Mouse (Mus musculus): ENCODE measurements at regions not wholly inside any gene's neighbourhood (a gene's known extent, or its start where the extent isn't known, plus 50 kb on each side); places are given as distances from the start of the nearest gene placed in this dataset.

GRCm38 (mm10) chr10:57127185-57127584 is 359.0 kb upstream of the Hsf2 start:
- H3K9ac ChIP-seq (replicated peaks), result no peak overlapping the region
- no peak overlapping the region for H3K27ac ChIP-seq
- H3K36me3 ChIP-seq, result no peaks in the 10 kb centered on the region
- H3K4me3 ChIP-seq (replicated peaks), result no peak overlapping the region
- ATAC-seq (ENCODE audit: insufficient number of reproducible peaks, insufficient read depth, low FRiP score, low TSS enrichment, low read depth), result no peak
- no peak overlapping the region for H3K4me2 ChIP-seq
- 74% methylated on average over 3 of the region's 3 CpGs for WGBS
- no peaks in the 10 kb centered on the region for H3K27me3 ChIP-seq
- H3K4me1 ChIP-seq (replicated peaks), result 0 out of 2 replicates have a peak, but pooled peaks cover 3% of the 10 kb centered on the region
- no peaks in the 10 kb centered on the region for H3K9me3 ChIP-seq

DNA sequence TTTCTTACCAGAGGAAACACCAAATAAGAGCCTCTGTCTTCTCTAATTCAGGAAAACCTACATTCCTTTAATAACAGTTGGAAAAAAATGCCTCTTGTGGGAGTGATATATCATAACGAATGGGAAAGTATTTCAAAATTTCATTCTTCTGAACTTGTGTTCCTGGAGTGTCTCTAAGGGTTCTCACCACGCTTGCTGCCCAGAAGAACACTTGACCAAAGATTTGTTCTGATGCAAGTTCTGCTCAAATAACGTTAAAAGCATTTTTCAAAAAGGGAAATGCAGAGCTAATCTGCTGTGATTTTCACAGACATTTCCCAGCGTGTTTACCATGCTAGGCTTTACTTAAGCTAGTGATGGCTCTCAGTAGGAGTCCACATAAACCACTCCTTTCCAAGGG is 329.8 kb upstream of the Hsf2 start:
- WGBS, result 64% methylated on average over 4 of the region's 4 CpGs
- Histone ChIP-seq H3K9ac (replicated peaks) (no peak overlapping the region), H3K4me1 (replicated peaks) (0 out of 2 replicates have a peak, but pooled peaks cover 3% of the 10 kb centered on the region), H3K27me3 (no peaks in the 10 kb centered on the region), H3K27ac (peak overlapping the region; percentile 8; the same call in 1 of the 2 replicates), H3K4me3 (replicated peaks) (no peak overlapping the region), H3K9me3 (no peaks in the 10 kb centered on the region), H3K4me2 (no peak overlapping the region), H3K36me3 (no peaks in the 10 kb centered on the region)
- ATAC-seq (ENCODE audit: insufficient number of reproducible peaks, insufficient read depth, low FRiP score, low TSS enrichment, low read depth), result no peak

GRCm38 (mm10) chr10:57156912-57157311 is 329.3 kb upstream of the Hsf2 start:
- Histone ChIP-seq H3K36me3 (no peaks in the 10 kb centered on the region), H3K4me3 (replicated peaks) (no peak overlapping the region), H3K27me3 (no peaks in the 10 kb centered on the region), H3K9me3 (no peaks in the 10 kb centered on the region), H3K27ac (peak overlapping the region; percentile 8; the same call in 1 of the 2 replicates), H3K9ac (replicated peaks) (no peak overlapping the region), H3K4me2 (no peak overlapping the region), H3K4me1 (replicated peaks) (0 out of 2 replicates have a peak, but pooled peaks cover 3% of the 10 kb centered on the region)
- no peak for ATAC-seq (ENCODE audit: insufficient number of reproducible peaks, insufficient read depth, low FRiP score, low TSS enrichment, low read depth)
- WGBS, result 69% methylated on average over 9 of the region's 9 CpGs

GRCm38 (mm10) chr10:57160546-57160945 is 325.6 kb upstream of the Hsf2 start:
- ATAC-seq (ENCODE audit: insufficient number of reproducible peaks, insufficient read depth, low FRiP score, low TSS enrichment, low read depth), result no peak
- no peaks in the 10 kb centered on the region for H3K27me3 ChIP-seq

GRCm38 (mm10) chr10:57163359-57163758 is 322.8 kb upstream of the Hsf2 start:
- H3K27ac ChIP-seq, result no peak overlapping the region
- H3K36me3 ChIP-seq, result no peaks in the 10 kb centered on the region
- H3K4me2 ChIP-seq, result no peak overlapping the region
- no peak overlapping the region for H3K4me3 ChIP-seq (replicated peaks)
- no peak overlapping the region for H3K9ac ChIP-seq (replicated peaks)
- no peaks in the 10 kb centered on the region for H3K27me3 ChIP-seq
- H3K9me3 ChIP-seq, result no peaks in the 10 kb centered on the region
- WGBS, result 56% methylated on average over 5 of the region's 5 CpGs
- no peak for ATAC-seq (ENCODE audit: insufficient number of reproducible peaks, insufficient read depth, low FRiP score, low TSS enrichment, low read depth)
- H3K4me1 ChIP-seq (replicated peaks), result 0 out of 2 replicates have a peak, but pooled peaks cover 5% of the 10 kb centered on the region

More at GRCm38 (mm10) chr10:57160546-57160945, 325.6 kb upstream of the Hsf2 start:
- no peak overlapping the region for H3K4me3 ChIP-seq (replicated peaks)
- H3K36me3 ChIP-seq, result no peaks in the 10 kb centered on the region
- no peaks in the 10 kb centered on the region for H3K9me3 ChIP-seq
- H3K27ac ChIP-seq, result no peak overlapping the region
- H3K4me1 ChIP-seq (replicated peaks), result 0 out of 2 replicates have a peak, but pooled peaks cover 8% of the 10 kb centered on the region
- no peak overlapping the region for H3K4me2 ChIP-seq
- no peak overlapping the region for H3K9ac ChIP-seq (replicated peaks)

- H3K27me3 ChIP-seq, result no peaks in the 10 kb centered on the region
- H3K9me3 ChIP-seq, result no peaks in the 10 kb centered on the region
- no peak overlapping the region for H3K4me3 ChIP-seq (replicated peaks)
- no peaks in the 10 kb centered on the region for H3K36me3 ChIP-seq
- H3K27ac ChIP-seq, result no peak overlapping the region
- H3K9ac ChIP-seq (replicated peaks), result no peak overlapping the region
- 65% methylated on average over 1 of the region's 1 CpGs for WGBS
- no peaks in the 10 kb centered on the region for H3K4me1 ChIP-seq (replicated peaks)
- H3K4me2 ChIP-seq, result no peak overlapping the region
- ATAC-seq (ENCODE audit: insufficient number of reproducible peaks, insufficient read depth, low FRiP score, low TSS enrichment, low read depth), result no peak
Observed at GRCm38 (mm10) chr10:57183560-57183959, 302.6 kb upstream of the Hsf2 start.

GRCm38 (mm10) chr10:57210701-57211100 is 275.5 kb upstream of the Hsf2 start:
- ATAC-seq (ENCODE audit: insufficient number of reproducible peaks, insufficient read depth, low FRiP score, low TSS enrichment, low read depth), result no peak
- Histone ChIP-seq H3K9me3 (no peaks in the 10 kb centered on the region), H3K9ac (replicated peaks) (no peak overlapping the region), H3K4me3 (replicated peaks) (no peak overlapping the region), H3K27ac (no peak overlapping the region), H3K4me1 (replicated peaks) (no peaks in the 10 kb centered on the region), H3K27me3 (no peaks in the 10 kb centered on the region), H3K36me3 (no peaks in the 10 kb centered on the region), H3K4me2 (no peak overlapping the region)

DNA sequence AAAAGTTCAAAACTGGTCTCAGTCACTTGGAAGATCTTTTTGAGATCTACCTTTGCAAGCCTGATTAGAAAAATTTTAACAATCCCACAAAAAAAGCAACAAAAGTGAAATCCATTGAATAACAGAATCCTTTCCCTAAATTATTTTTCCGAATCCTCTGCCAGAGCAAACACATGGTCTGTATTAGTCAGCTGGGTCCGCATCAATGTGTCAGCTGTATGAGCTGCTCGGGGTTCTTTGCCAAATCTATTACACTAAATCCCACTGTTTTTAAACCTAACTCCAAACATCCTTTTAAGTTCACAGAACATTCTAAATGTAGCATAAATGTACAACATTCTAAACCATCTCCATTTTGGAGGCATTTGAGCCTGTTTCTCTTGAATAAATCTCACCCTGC is 255.1 kb upstream of the Hsf2 start:
- H3K27ac ChIP-seq, result no peak overlapping the region

DNA sequence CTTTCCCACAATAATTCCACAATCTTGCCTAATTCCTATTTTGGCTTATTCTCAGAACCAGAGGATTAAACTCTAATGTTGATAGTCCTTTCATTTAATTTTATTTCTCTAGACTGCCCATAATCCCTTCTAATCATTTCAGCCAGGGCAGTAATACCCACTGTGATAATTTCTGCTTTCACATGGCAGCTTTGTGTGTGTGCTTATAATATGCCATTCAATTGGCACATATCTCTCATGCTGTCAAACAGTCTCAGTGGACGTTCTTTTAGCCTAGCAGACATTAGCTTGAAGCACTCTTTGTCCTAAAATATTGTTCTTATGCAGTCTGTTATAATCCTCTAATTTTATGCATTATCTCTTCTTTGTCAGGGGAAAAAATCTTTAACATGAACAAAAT is 205.0 kb upstream of the Hsf2 start:
- ATAC-seq (ENCODE audit: insufficient number of reproducible peaks, insufficient read depth, low FRiP score, low TSS enrichment, low read depth), result no peak
- no peaks in the 10 kb centered on the region for H3K4me1 ChIP-seq (replicated peaks)
- no peak overlapping the region for H3K4me2 ChIP-seq
- no peak overlapping the region for H3K27ac ChIP-seq
- WGBS, result 54% methylated on average over 1 of the region's 1 CpGs
- no peaks in the 10 kb centered on the region for H3K27me3 ChIP-seq
- H3K9ac ChIP-seq (replicated peaks), result no peak overlapping the region
- H3K9me3 ChIP-seq, result no peaks in the 10 kb centered on the region
- no peak overlapping the region for H3K4me3 ChIP-seq (replicated peaks)
- no peaks in the 10 kb centered on the region for H3K36me3 ChIP-seq

More for the DNA sequence above, 255.1 kb upstream of the Hsf2 start:
- no peak overlapping the region for H3K4me3 ChIP-seq (replicated peaks)
- no peaks in the 10 kb centered on the region for H3K4me1 ChIP-seq (replicated peaks)
- H3K36me3 ChIP-seq, result no peaks in the 10 kb centered on the region
- ATAC-seq (ENCODE audit: insufficient number of reproducible peaks, insufficient read depth, low FRiP score, low TSS enrichment, low read depth), result no peak
- H3K9ac ChIP-seq (replicated peaks), result no peak overlapping the region
- no peaks in the 10 kb centered on the region for H3K27me3 ChIP-seq
- no peaks in the 10 kb centered on the region for H3K9me3 ChIP-seq
- WGBS, result 62% methylated on average over 3 of the region's 3 CpGs
- H3K4me2 ChIP-seq, result no peak overlapping the region

GRCm38 (mm10) chr10:57282896-57283295 is 203.3 kb upstream of the Hsf2 start:
- Histone ChIP-seq H3K9me3 (no peaks in the 10 kb centered on the region), H3K27ac (no peak overlapping the region), H3K36me3 (no peaks in the 10 kb centered on the region), H3K4me3 (replicated peaks) (no peak overlapping the region), H3K27me3 (no peaks in the 10 kb centered on the region), H3K9ac (replicated peaks) (no peak overlapping the region), H3K4me1 (replicated peaks) (no peaks in the 10 kb centered on the region), H3K4me2 (no peak overlapping the region)
- ATAC-seq (ENCODE audit: insufficient number of reproducible peaks, insufficient read depth, low FRiP score, low TSS enrichment, low read depth), result no peak
- WGBS, result 74% methylated on average over 5 of the region's 5 CpGs

DNA sequence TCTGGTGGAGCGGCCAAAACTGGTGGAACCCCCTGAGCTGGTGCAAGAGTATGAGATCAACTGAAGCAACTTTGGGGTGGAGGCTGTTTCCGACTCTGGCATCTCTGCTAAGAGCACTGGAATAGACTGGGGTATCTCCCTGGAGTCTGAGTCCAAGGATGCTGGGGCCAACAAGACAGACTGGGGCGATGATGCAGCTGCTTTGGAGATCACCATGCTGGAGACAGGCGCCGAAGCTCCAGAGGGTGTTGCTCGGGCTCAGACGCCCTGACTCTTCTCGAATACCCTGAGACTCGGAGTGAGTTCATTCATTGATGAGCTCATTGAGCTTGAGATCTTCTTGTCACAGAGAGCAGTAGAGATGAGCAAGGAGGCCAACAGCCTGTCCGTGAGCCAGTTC is 194.6 kb upstream of the Hsf2 start:
- no peak overlapping the region for H3K4me2 ChIP-seq
- no peaks in the 10 kb centered on the region for H3K9me3 ChIP-seq

DNA sequence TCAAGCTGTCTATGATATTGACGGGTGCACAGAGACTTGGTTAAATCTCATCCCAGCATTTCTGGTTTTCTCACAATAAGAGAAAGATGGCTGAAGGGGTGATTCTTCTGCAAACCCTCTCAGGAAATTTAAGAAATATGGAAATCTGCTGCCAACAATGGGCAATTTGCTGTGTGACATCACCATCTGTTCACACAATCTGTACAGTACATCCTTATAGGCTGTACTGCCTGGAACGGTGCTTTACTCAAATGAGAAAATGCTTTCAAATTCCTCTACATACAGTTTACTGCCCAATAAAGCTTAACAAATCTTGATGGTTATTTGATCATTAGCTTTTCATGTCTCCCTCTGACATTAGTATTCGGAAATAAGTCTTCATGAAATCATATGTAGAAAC is 172.4 kb upstream of the Hsf2 start:
- WGBS, result 66% methylated on average over 3 of the region's 3 CpGs

More for the DNA sequence above, 194.6 kb upstream of the Hsf2 start:
- H3K27me3 ChIP-seq, result no peaks in the 10 kb centered on the region
- no peak overlapping the region for H3K9ac ChIP-seq (replicated peaks)
- H3K4me3 ChIP-seq (replicated peaks), result no peak overlapping the region
- WGBS, result 94% methylated on average over 10 of the region's 10 CpGs
- no peak for ATAC-seq (ENCODE audit: insufficient number of reproducible peaks, insufficient read depth, low FRiP score, low TSS enrichment, low read depth)
- H3K4me1 ChIP-seq (replicated peaks), result no peaks in the 10 kb centered on the region
- H3K27ac ChIP-seq, result no peak overlapping the region
- no peaks in the 10 kb centered on the region for H3K36me3 ChIP-seq

More for the DNA sequence above, 172.4 kb upstream of the Hsf2 start:
- no peaks in the 10 kb centered on the region for H3K36me3 ChIP-seq
- no peaks in the 10 kb centered on the region for H3K27me3 ChIP-seq
- H3K4me2 ChIP-seq, result no peak overlapping the region
- no peaks in the 10 kb centered on the region for H3K9me3 ChIP-seq
- no peak overlapping the region for H3K4me3 ChIP-seq (replicated peaks)
- no peak overlapping the region for H3K27ac ChIP-seq
- H3K4me1 ChIP-seq (replicated peaks), result no peaks in the 10 kb centered on the region
- H3K9ac ChIP-seq (replicated peaks), result no peak overlapping the region
- ATAC-seq (ENCODE audit: insufficient number of reproducible peaks, insufficient read depth, low FRiP score, low TSS enrichment, low read depth), result no peak
